Mouse (Mus musculus) heart, adult 18-20 months (tissue): ENCODE results near the gene Hexdc. TPM values are rescaled to one million over a fixed set of nuclear protein-coding genes. Genes with fewer than 3 reads are reported as not detected.

Experiments
- DNase-seq, 2 experiments: peaks; one replicate each; pipeline ENCODE4 v3.0.0; 2021 to 2022; ENCODE audit warnings: mixed read lengths in 1 of 2
- total RNA-seq, 2 experiments: library from RNA; stranded (reverse); gene quantifications; 2 replicates each; pipeline ENCODE4 v1.2.3; 2021

Hexdc gene
- total RNA-seq, 2 experiments from 2014 or later = 7.4 to 8.8 TPM

GRCm38 (mm10) chr11:121228129-121229017 is 24.1 kb downstream of the Hexdc start:
- DNase-seq = no peak

GRCm38 (mm10) chr11:121229018-121229439 is 24.8 kb downstream of the Hexdc start, which contains the start of gene Cybc1:
Cybc1 (minus strand) TSS chr11:121229322.
- peak; percentile 89 to 90 for DNase-seq

- DNase-seq = no peak
These were observed 27.0 kb downstream of the Hexdc start for GRCm38 (mm10) chr11:121231191-121231590.

GRCm38 (mm10) chr11:121231628-121232291 is 27.5 kb downstream of the Hexdc start:
- peak; percentile 38 to 54 for DNase-seq

GRCm38 (mm10) chr11:121232706-121233105 is 28.5 kb downstream of the Hexdc start:
- no peak for DNase-seq

GRCm38 (mm10) chr11:121235475-121236238 is 31.4 kb downstream of the Hexdc start:
- peak in 1 of 2 experiments; percentile 44 for DNase-seq

GRCm38 (mm10) chr11:121236564-121237344 is 32.5 kb downstream of the Hexdc start, which contains the start of gene Narf:
Narf (plus strand) TSS chr11:121237253.
- DNase-seq = peak; percentile 99 to 100

- DNase-seq = no peak
These were observed 33.3 kb downstream of the Hexdc start for GRCm38 (mm10) chr11:121237345-121238128.

GRCm38 (mm10) chr11:121239669-121240068 is 35.4 kb downstream of the Hexdc start:
- no peak for DNase-seq

- no peak for DNase-seq
These were observed 46.0 kb downstream of the Hexdc start for GRCm38 (mm10) chr11:121250196-121250595.

GRCm38 (mm10) chr11:121259160-121260100 is 55.2 kb downstream of the Hexdc start, which contains the start of gene Foxk2:
Foxk2 (plus strand) TSS chr11:121259990.
- peak; percentile 91 to 94 for DNase-seq

GRCm38 (mm10) chr11:121260211-121260906 is 56.1 kb downstream of the Hexdc start:
- peak; percentile 13 to 41 for DNase-seq

- DNase-seq = no peak
These were observed 56.8 kb downstream of the Hexdc start for GRCm38 (mm10) chr11:121261074-121261473.

Other genes with a start within 250 kb of the Hexdc start
- 10 to 100 TPM; 49.2 to 55.1 TPM for gene Csnk1d, start 213.1 kb upstream of the Hexdc start, total RNA-seq
- 1 to 10 TPM in 1 of 2 experiments, under 1 TPM in 1; 0.35 to 1.1 TPM for gene Cd7, start 165.0 kb upstream of the Hexdc start, total RNA-seq
- gene Sectm1b, start 140.9 kb upstream of the Hexdc start, total RNA-seq = not detected
- gene Sectm1a, start 123.2 kb upstream of the Hexdc start, total RNA-seq = under 1 TPM in 1 of 2 experiments, not detected in 1; 0.26 TPM
- gene Tex19.2, start 85.8 kb upstream of the Hexdc start, total RNA-seq = not detected
- not detected for gene Tex19.1, start 58.3 kb upstream of the Hexdc start, total RNA-seq
- under 1 TPM in 1 of 2 experiments, not detected in 1; 0.30 TPM for gene Uts2r, start 44.2 kb upstream of the Hexdc start, total RNA-seq
- gene Ogfod3, start 278 bp downstream of the Hexdc start, total RNA-seq = 10 to 100 TPM; 17.0 to 17.9 TPM
- gene Cybc1, start 24.9 kb downstream of the Hexdc start, total RNA-seq = 10 to 100 TPM; 10.2 to 12.6 TPM
- gene Narf, start 32.8 kb downstream of the Hexdc start, total RNA-seq = 10 to 100 TPM; 71.4 to 83.6 TPM
- 10 to 100 TPM; 17.7 to 18.5 TPM for gene Foxk2, start 55.6 kb downstream of the Hexdc start, total RNA-seq
- gene Wdr45b, start 150.0 kb downstream of the Hexdc start, total RNA-seq = 10 to 100 TPM; 33.4 to 34.2 TPM
- gene Rab40b, start 183.8 kb downstream of the Hexdc start, total RNA-seq = 1 to 10 TPM; 2.0 to 2.1 TPM
- gene Fn3krp, start 217.0 kb downstream of the Hexdc start, total RNA-seq = 1 to 10 TPM; 6.0 to 6.9 TPM
- gene Fn3k, start 230.5 kb downstream of the Hexdc start, total RNA-seq = 10 to 100 TPM; 27.8 to 33.3 TPM
- 10 to 100 TPM; 12.0 to 12.7 TPM for gene Tbcd, start 247.5 kb downstream of the Hexdc start, total RNA-seq